Mouse (Mus musculus) embryonic facial prominence, embryonic 11.5 days (tissue): ENCODE data around the gene Olfr287. TPM values are rescaled to one million over a fixed set of nuclear protein-coding genes. Genes with fewer than 3 reads are reported as not detected.
A peak's percentile ranks its signal among the peaks of the same experiment; 100 is the strongest.

ENCODE experiments used
- ATAC-seq: fragments of 200-750 bp; cut with Nextera tagmentation; replicated peaks from 2 replicates; pipeline ENCODE4 v1.8.0; 2017; ENCODE audit warnings: low read depth; ENCODE audit not compliant: insufficient number of reproducible peaks, low FRiP score, low TSS enrichment
- DNase-seq: peaks from one replicate; pipeline ENCODE4 v3.0.0-alpha.2; 2015; ENCODE audit warnings: low spot score
- H3K27ac ChIP-seq: fragments of 300-500 bp; sonication (generic); replicated peaks from 2 replicates; pipeline ENCODE4 v1.5.1; 2014; ENCODE audit warnings: mild to moderate bottlenecking, low read depth, low read length, control low read depth
- H3K27me3 ChIP-seq: fragments of 300-500 bp; sonication (generic); 2 replicates; pipeline ENCODE4 v1.6.1; 2014; ENCODE audit warnings: mild to moderate bottlenecking, low read length, moderate library complexity, mixed read lengths; ENCODE audit not compliant: control insufficient read depth, insufficient read depth
- H3K36me3 ChIP-seq: fragments of 300-500 bp; sonication (generic); replicated peaks from 2 replicates; pipeline ENCODE4 v1.6.1; 2014; ENCODE audit warnings: low read depth, mild to moderate bottlenecking, low read length, moderate library complexity, mixed read lengths; ENCODE audit not compliant: control insufficient read depth, insufficient read depth
- H3K4me1 ChIP-seq: fragments of 300-500 bp; sonication (generic); 2 replicates; pipeline ENCODE4 v1.6.1; 2014; ENCODE audit warnings: low read length, mixed read lengths; ENCODE audit not compliant: control insufficient read depth, insufficient read depth
- H3K4me2 ChIP-seq: fragments of 300-500 bp; sonication (generic); 2 replicates; pipeline ENCODE4 v1.6.1; 2014; ENCODE audit warnings: low read depth, mild to moderate bottlenecking, control low read depth, low read length, moderate library complexity
- H3K4me3 ChIP-seq: fragments of 300-500 bp; sonication (generic); 2 replicates; pipeline ENCODE4 v1.5.1; 2014; ENCODE audit warnings: low read depth, low read length, control low read depth
- H3K9ac ChIP-seq: fragments of 300-500 bp; sonication (generic); replicated peaks from 2 replicates; pipeline ENCODE4 v1.6.1; 2014; ENCODE audit warnings: mild to moderate bottlenecking, control low read depth, low read length
- H3K9me3 ChIP-seq: fragments of 300-500 bp; sonication (generic); replicated peaks from 2 replicates; pipeline ENCODE4 v1.6.1; 2016; ENCODE audit warnings: mild to moderate bottlenecking, low read length, inconsistent platforms, mixed read lengths; ENCODE audit not compliant: control insufficient read depth
- WGBS: fragments of 180-500 bp; shearing (Covaris S2); extraction: QIAGEN DNeasy Blood & Tissue Kit; methylation state at CpG from one replicate; pipeline ENCODE4 v1.1.7; 2014; 5-methylcytosine and 5-hydroxymethylcytosine counted together
- polyA plus RNA-seq: library from polyadenylated mRNA; unstranded; fragments of >200 nt; fragmentation: Nextera tagmentation; extraction: Ambion mirVana; gene quantifications from 2 replicates; pipeline ENCODE4 v1.2.1, GENCODE M21; 2014

Gene Olfr287
- polyA plus RNA-seq, 1 experiment from 2014 or later = not detected

DNA sequence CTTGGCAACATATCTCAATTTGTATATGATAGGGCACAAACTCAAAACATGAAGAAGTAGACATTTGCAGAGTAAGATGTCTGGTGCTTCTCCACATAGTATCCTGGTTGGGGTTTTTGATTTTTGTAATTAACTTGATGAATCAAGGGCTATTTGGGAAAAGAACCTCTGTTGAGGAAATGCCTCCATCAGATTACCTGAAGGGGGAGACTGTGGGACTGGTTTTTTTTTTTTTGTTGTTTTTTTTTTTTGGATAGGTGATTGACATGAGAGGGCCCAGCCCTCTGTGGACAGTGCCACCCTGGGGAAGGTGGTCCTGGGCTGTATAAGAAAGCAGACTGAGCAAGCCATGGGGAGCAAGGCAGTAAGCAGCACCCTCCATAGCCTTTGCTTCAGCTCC is 1.5 kb upstream of the Olfr287 start:
- no peak overlapping the region for H3K4me3 ChIP-seq
- H3K9ac ChIP-seq = no peak overlapping the region
- no peak for DNase-seq
- no peaks in the 10 kb centered on the region for H3K36me3 ChIP-seq
- H3K4me2 ChIP-seq = no peak overlapping the region
- no peaks in the 10 kb centered on the region for H3K9me3 ChIP-seq
- no peaks in the 10 kb centered on the region for H3K4me1 ChIP-seq
- no peak for ATAC-seq
- no peaks in the 10 kb centered on the region for H3K27me3 ChIP-seq
- no peak overlapping the region for H3K27ac ChIP-seq

DNA sequence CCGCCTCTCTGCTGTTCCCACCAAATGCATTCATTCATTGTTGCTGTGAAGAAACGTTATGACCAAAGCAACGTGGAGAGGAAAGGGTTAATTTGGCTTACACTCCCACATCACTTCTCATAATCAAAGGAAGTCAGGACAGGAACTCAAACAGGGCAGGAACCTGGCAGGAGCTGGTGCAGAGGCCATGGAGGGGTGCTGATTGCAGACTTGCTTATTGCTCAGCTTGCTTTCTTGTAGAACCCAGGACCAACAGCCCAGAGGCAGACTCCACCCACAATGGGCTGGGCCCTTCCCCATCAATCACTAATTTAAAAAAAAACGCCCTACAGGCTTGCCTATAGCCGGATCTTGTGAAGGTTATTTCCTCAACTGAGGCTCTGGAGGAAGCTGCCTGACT is 6.7 kb downstream of the Olfr287 start:
- no peak overlapping the region for H3K27ac ChIP-seq
- DNase-seq (no peak), ATAC-seq (no peak)
- WGBS = 76% methylated on average over 5 of the region's 5 CpGs
- H3K4me3 ChIP-seq = no peak overlapping the region
- no peak overlapping the region for H3K4me2 ChIP-seq
- no peaks in the 10 kb centered on the region for H3K36me3 ChIP-seq
- H3K9ac ChIP-seq = no peak overlapping the region
- H3K27me3 ChIP-seq = no peaks in the 10 kb centered on the region
- H3K9me3 ChIP-seq = no peaks in the 10 kb centered on the region
- no peaks in the 10 kb centered on the region for H3K4me1 ChIP-seq

DNA sequence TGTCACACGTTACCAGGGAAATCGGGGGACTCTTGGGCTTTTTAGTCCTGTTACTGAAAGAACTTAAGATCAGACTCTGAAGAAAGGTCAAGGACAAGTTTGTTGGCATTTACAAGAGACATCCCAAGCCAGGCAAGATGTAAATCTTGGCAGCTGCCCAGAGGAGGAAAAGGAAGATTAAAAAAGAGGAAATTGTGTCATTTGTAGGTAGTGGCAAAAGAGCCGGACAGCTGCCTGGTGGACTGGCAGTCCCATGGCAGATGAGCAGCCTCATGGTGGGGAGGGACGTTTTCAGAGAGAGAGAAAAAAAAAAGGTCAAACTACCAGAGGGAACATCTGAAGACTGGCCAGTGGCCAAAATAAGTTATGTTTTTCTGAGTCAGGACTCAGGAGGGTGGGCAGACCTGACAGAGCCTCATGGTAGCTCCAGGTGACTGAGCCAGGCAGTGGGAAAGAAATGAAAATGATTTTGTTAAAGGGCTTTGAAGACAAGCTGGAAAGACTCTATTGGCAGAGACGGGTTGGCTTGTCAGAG is 7.5 kb downstream of the Olfr287 start:
- Histone ChIP-seq H3K27ac (no peak overlapping the region), H3K9ac (no peak overlapping the region), H3K4me1 (no peaks in the 10 kb centered on the region), H3K27me3 (no peaks in the 10 kb centered on the region), H3K36me3 (no peaks in the 10 kb centered on the region), H3K9me3 (no peaks in the 10 kb centered on the region), H3K4me3 (no peak overlapping the region), H3K4me2 (no peak overlapping the region)
- ATAC-seq (no peak), DNase-seq (no peak)
- 68% methylated on average over 5 of the region's 5 CpGs for WGBS

DNA sequence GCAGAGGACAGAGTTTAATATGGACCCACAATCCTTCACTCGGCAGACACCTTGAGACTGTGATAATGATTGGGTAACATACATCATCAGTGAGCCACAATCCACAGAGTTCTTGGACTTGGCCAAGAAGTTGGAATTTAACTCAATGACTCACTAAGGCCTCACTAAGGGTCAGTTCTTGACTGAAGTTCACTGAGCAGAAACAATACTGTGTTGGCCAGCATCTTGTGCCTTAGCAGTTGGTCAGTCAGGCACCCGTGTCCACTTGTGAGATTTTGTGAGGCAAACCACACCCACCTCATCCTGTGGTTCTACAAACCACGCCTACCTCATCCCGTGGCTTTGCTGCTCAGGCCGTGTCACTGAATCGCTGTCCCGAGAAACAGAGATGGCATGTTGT is 11.2 kb downstream of the Olfr287 start:
- H3K4me2 ChIP-seq = no peak overlapping the region
- WGBS = 84% methylated on average over 7 of the region's 7 CpGs
- H3K9ac ChIP-seq = no peak overlapping the region
- no peaks in the 10 kb centered on the region for H3K9me3 ChIP-seq
- H3K27me3 ChIP-seq = no peaks in the 10 kb centered on the region
- H3K36me3 ChIP-seq = no peaks in the 10 kb centered on the region
- DNase-seq (no peak), ATAC-seq (no peak)
- no peak overlapping the region for H3K27ac ChIP-seq
- no peak overlapping the region for H3K4me3 ChIP-seq
- no peaks in the 10 kb centered on the region for H3K4me1 ChIP-seq

DNA sequence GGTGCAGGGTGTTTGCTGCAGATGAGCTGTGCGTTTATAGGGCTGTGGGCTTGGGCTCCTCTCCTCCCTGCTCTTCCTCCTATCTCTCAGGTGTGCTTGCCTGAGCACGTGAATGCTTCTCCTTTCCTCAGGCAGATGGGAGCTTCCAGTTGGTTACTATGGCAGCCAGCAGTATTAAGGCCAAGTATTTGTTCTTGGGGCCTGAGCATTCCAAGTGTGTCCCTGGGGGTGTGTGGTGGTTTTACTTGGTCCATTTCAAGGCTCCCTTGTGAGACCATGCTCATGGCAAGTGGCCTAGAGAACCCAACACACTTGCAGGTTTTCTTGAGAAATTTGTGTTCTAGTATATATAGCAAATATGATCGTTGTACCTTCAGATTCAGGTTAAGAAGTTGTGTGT is 25.4 kb downstream of the Olfr287 start, which contains the start of gene Olfr288:
TSS of gene Olfr288 (minus strand) at position 101 of the 400 bp plus-strand sequence.
- 80% methylated on average over 3 of the region's 3 CpGs for WGBS
- H3K9ac ChIP-seq = no peak within 1 kb of the TSS
- H3K4me3 ChIP-seq = no peak within 1 kb of the TSS
- DNase-seq (no peak), ATAC-seq (no peak)
- H3K9me3 ChIP-seq = no peaks in the 10 kb centered on the region
- no peaks in the 10 kb centered on the region for H3K27me3 ChIP-seq
- no peaks in the 10 kb centered on the region for H3K4me1 ChIP-seq
- no peak within 1 kb of the TSS for H3K4me2 ChIP-seq
- no peak within 1 kb of the TSS for H3K27ac ChIP-seq
- H3K36me3 ChIP-seq = no peaks in the 10 kb centered on the region

DNA sequence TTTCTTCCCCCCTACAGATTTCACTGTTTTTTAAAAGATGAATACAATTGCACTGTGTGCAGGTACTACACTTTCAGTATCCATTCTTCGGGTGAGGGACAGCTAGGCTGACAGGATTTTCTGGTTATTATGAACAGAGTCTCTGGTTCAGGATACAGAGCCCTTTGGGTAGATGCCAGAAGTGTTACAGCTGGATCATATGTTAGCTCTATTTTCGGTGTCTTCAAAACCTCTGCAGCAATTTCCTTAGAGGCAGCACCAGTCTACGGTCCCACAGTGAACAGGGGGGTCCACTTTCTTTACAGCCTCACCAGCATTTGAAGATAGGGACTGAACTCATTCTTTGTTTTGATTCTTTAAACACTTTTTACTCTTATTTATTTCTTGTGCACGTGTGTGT is 36.4 kb downstream of the Olfr287 start:
- no peaks in the 10 kb centered on the region for H3K9me3 ChIP-seq
- no peak overlapping the region for H3K9ac ChIP-seq
- no peak overlapping the region for H3K4me3 ChIP-seq
- no peak for ATAC-seq
- WGBS = 65% methylated on average over 4 of the region's 4 CpGs
- no peak overlapping the region for H3K4me2 ChIP-seq
- H3K36me3 ChIP-seq = no peaks in the 10 kb centered on the region
- H3K27ac ChIP-seq = no peak overlapping the region
- no peak for DNase-seq
- H3K27me3 ChIP-seq = no peaks in the 10 kb centered on the region
- no peaks in the 10 kb centered on the region for H3K4me1 ChIP-seq

DNA sequence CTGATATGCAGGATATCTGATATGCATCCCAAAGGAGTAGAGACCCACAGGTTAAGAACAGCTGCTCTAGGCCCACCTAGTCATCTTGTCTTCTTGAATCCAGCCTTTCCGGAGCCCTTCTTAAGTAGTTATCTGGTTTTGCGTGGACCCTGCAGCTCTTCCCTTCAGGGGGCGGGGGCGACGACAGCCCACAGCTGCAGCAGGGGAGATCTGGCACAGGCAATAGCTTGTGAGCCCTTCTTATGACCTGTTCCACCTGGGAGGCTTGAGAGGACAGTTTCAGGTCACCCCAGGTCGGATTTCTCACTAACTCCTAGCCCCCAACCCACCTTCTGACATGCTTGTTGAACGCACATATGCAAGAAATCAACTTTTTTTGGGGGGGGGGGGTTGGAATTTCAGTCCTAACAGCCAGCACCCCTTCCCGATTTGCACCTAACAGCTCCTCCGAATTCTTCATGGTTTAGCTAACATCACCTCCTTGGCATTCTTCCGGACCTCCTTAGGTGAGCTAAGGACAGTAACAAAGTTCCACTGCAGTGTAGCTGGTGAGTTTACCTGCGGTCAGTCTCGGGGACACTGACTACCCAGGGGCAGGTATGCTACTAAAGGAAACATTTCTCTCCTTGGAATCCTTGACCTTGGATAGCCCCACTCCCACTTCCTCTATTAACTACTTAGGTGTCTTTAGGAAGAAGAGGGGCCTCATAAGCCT is 38.8 kb downstream of the Olfr287 start:
- Histone ChIP-seq H3K36me3 (no peaks in the 10 kb centered on the region), H3K27me3 (no peaks in the 10 kb centered on the region), H3K4me1 (no peaks in the 10 kb centered on the region), H3K9me3 (no peaks in the 10 kb centered on the region), H3K9ac (no peak overlapping the region), H3K4me2 (no peak overlapping the region), H3K27ac (no peak overlapping the region; the same call in 1 of the 2 replicates), H3K4me3 (no peak overlapping the region)
- 66% methylated on average over 12 of the region's 12 CpGs for WGBS
- no peak for DNase-seq
- no peak for ATAC-seq

DNA sequence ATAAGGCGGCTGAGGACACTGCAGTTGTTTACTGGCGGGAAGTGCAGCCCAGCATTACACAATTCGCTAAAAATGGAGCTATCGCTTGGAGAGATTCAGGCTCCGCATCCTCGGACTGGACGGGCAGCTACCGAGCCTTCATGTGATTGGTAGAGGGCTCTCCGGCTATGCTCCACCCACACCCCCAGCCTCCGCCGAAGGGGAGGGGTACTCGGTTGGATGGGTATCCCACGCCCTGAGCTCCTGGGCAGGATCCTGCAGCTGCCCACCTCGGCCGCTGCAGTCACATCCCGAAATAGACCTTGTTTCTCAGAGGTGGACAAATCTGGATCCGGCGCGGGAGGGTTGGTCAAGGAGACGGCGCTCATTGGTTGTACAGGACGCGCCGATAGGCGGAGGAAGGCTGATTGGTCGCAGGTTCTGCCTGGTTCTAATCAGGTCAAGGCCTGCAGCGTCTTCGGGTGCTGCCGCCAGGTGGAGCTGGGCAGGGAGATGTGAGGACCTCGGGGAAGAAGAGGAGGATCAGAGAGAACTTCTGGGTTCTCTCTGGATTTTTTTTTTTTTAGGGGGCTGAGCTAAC is 39.6 kb downstream of the Olfr287 start:
- H3K9ac ChIP-seq = peak overlapping the region; percentile 30
- H3K4me2 ChIP-seq = peak overlapping the region; percentile 60

More for the DNA sequence above, 39.6 kb downstream of the Olfr287 start:
- H3K36me3 ChIP-seq = no peaks in the 10 kb centered on the region
- H3K9me3 ChIP-seq = no peaks in the 10 kb centered on the region
- ATAC-seq (peak; percentile 97), DNase-seq (peak; percentile 95)
- H3K27ac ChIP-seq = no peak overlapping the region
- no peaks in the 10 kb centered on the region for H3K4me1 ChIP-seq
- peak overlapping the region; percentile 41 for H3K4me3 ChIP-seq
- no peaks in the 10 kb centered on the region for H3K27me3 ChIP-seq
- under 1% methylated on average over 30 of the region's 30 CpGs for WGBS
